Mouse (Mus musculus) heart, embryonic 11.5 days (tissue): Measurements from ENCODE around the gene Mcpt4. TPM values are rescaled to one million over a fixed set of nuclear protein-coding genes. Genes with fewer than 3 reads are reported as not detected.
"Not testable (repeated sequence)": the region's sequence is repeated elsewhere in the genome, so short reads cannot be mapped to it uniquely, and the experiment has no call there.

ENCODE experiments used
- ATAC-seq: fragments of 200-750 bp; cut with Nextera tagmentation; replicated peaks from 2 replicates; pipeline ENCODE4 v1.8.0; 2017; ENCODE audit warnings: moderate library complexity; ENCODE audit not compliant: insufficient number of reproducible peaks, low FRiP score, low TSS enrichment
- H3K27ac ChIP-seq: fragments of 300-500 bp; sonication (generic); 2 replicates; pipeline ENCODE4 v1.5.1; 2014; ENCODE audit warnings: mild to moderate bottlenecking, low read depth, low read length
- H3K27me3 ChIP-seq: fragments of 300-500 bp; sonication (generic); 2 replicates; pipeline ENCODE4 v1.6.1; 2014; ENCODE audit warnings: mild to moderate bottlenecking, low read length, mixed read lengths; ENCODE audit not compliant: control insufficient read depth, insufficient read depth
- H3K36me3 ChIP-seq: fragments of 300-500 bp; sonication (generic); 2 replicates; pipeline ENCODE4 v1.6.1; 2014; ENCODE audit warnings: mild to moderate bottlenecking, low read length, moderate library complexity, mixed read lengths; ENCODE audit not compliant: control insufficient read depth, insufficient read depth
- H3K4me1 ChIP-seq: fragments of 300-500 bp; sonication (generic); 2 replicates; pipeline ENCODE4 v1.6.1; 2014; ENCODE audit warnings: low read length; ENCODE audit not compliant: control insufficient read depth, insufficient read depth
- H3K4me2 ChIP-seq: fragments of 300-500 bp; sonication (generic); 2 replicates; pipeline ENCODE4 v1.6.1; 2014; ENCODE audit warnings: mild to moderate bottlenecking, moderate library complexity
- H3K4me3 ChIP-seq: fragments of 300-500 bp; sonication (generic); 2 replicates; pipeline ENCODE4 v1.5.1; 2014; ENCODE audit warnings: low read depth, low read length
- H3K9ac ChIP-seq: fragments of 300-500 bp; sonication (generic); 2 replicates; pipeline ENCODE4 v1.6.1; 2014; ENCODE audit warnings: mild to moderate bottlenecking, low read depth, low read length, moderate library complexity
- H3K9me3 ChIP-seq: fragments of 300-500 bp; sonication (generic); replicated peaks from 2 replicates; pipeline ENCODE4 v1.6.1; 2016; ENCODE audit warnings: low read length; ENCODE audit not compliant: control insufficient read depth
- WGBS: fragments of 180-500 bp; shearing (Covaris S2); extraction: QIAGEN DNeasy Blood & Tissue Kit; methylation state at CpG from one replicate; pipeline ENCODE4 v1.1.7; 2014; ENCODE audit not compliant: insufficient replicate concordance; 5-methylcytosine and 5-hydroxymethylcytosine counted together
- microRNA-seq: library from miRNA; unstranded; fragments of <30 nt; microRNA quantifications from one replicate; pipeline ENCODE4, GENCODE M21; 2016; ENCODE audit warnings: borderline number of aligned reads
- polyA plus RNA-seq: library from polyadenylated mRNA; unstranded; fragments of >200 nt; fragmentation: Nextera tagmentation; extraction: Ambion mirVana; gene quantifications from 2 replicates; pipeline ENCODE4 v1.2.1, GENCODE M21; 2014

Gene Mcpt4
- polyA plus RNA-seq, 1 experiment from 2014 or later, result not detected

- not testable (repeated sequence) for H3K4me1 ChIP-seq, H3K27me3 ChIP-seq, H3K4me2 ChIP-seq, H3K4me3 ChIP-seq, H3K9ac ChIP-seq, ATAC-seq, H3K9me3 ChIP-seq, H3K27ac ChIP-seq, H3K36me3 ChIP-seq
- WGBS, result 56% methylated on average over 3 of the region's 3 CpGs
These were observed 44.4 kb downstream of the Mcpt4 start, which contains the start of gene Mcpt1 for GRCm38 (mm10) chr14:56017671-56018070. Mcpt1 (plus strand) TSS chr14:56017971.

GRCm38 (mm10) chr14:56013924-56014323, 48.2 kb downstream of the Mcpt4 start:
- Histone ChIP-seq H3K4me3 (no peak overlapping the region), H3K4me2 (no peak overlapping the region), H3K27ac (no peak overlapping the region), H3K36me3 (no peaks in the 10 kb centered on the region), H3K9ac (no peak overlapping the region), H3K9me3 (no peaks in the 10 kb centered on the region), H3K27me3 (no peaks in the 10 kb centered on the region), H3K4me1 (no peaks in the 10 kb centered on the region)
- no peak for ATAC-seq
- WGBS, result 87% methylated on average over 2 of the region's 2 CpGs

GRCm38 (mm10) chr14:56013147-56013546, 49.0 kb downstream of the Mcpt4 start:
- no peak overlapping the region for H3K4me3 ChIP-seq
- 61% methylated on average over 3 of the region's 3 CpGs for WGBS
- no peak for ATAC-seq
- H3K9ac ChIP-seq, result no peak overlapping the region
- no peak overlapping the region for H3K27ac ChIP-seq
- H3K4me1 ChIP-seq, result no peaks in the 10 kb centered on the region
- H3K4me2 ChIP-seq, result no peak overlapping the region
- H3K36me3 ChIP-seq, result no peaks in the 10 kb centered on the region
- no peaks in the 10 kb centered on the region for H3K9me3 ChIP-seq
- no peaks in the 10 kb centered on the region for H3K27me3 ChIP-seq

Small RNAs within 50 kb of the gene (microRNA-seq; reads per million reads assigned to microRNA genes)
- not detected for gene Mir6949

Other genes starting within 250 kb of the Mcpt4 start
- gene Nfatc4, start 239.2 kb downstream of the Mcpt4 start, polyA plus RNA-seq, result 15.5 and 16.9 TPM in 2 replicates
- gene Nynrin, start 208.3 kb downstream of the Mcpt4 start, polyA plus RNA-seq, result 12.5 and 20.3 TPM in 2 replicates
- 0.30 and 0.42 TPM in 2 replicates for gene Cbln3, start 177.9 kb downstream of the Mcpt4 start, polyA plus RNA-seq
- gene Khnyn, start 177.4 kb downstream of the Mcpt4 start, polyA plus RNA-seq, result 6.0 and 8.9 TPM in 2 replicates
- gene Sdr39u1, start 162.0 kb downstream of the Mcpt4 start, polyA plus RNA-seq, result 36.9 and 42.2 TPM in 2 replicates
- not detected in 2 replicates for gene Cma1, start 117.6 kb downstream of the Mcpt4 start, polyA plus RNA-seq
- gene Cma2, start 111.3 kb downstream of the Mcpt4 start, polyA plus RNA-seq, result not detected in 2 replicates
- not detected in 2 replicates for gene Mcpt1, start 44.3 kb downstream of the Mcpt4 start, polyA plus RNA-seq
- not detected in 2 replicates for gene Mcpt9, start 31.8 kb downstream of the Mcpt4 start, polyA plus RNA-seq
- gene Mcpt2, start 20.3 kb downstream of the Mcpt4 start, polyA plus RNA-seq, result not detected in 2 replicates
- gene Mcpt8, start 23.0 kb upstream of the Mcpt4 start, polyA plus RNA-seq, result not detected in 2 replicates
- 0.21 TPM in 1 of 2 replicates, not detected in the other for gene Ctsg, start 40.3 kb upstream of the Mcpt4 start, polyA plus RNA-seq
- gene Gzme, start 58.3 kb upstream of the Mcpt4 start, polyA plus RNA-seq, result not detected in 2 replicates
- not detected in 2 replicates for gene Gzmd, start 70.3 kb upstream of the Mcpt4 start, polyA plus RNA-seq
- not detected in 2 replicates for gene Gzmg, start 97.3 kb upstream of the Mcpt4 start, polyA plus RNA-seq
- gene Gzmn, start 112.3 kb upstream of the Mcpt4 start, polyA plus RNA-seq, result not detected in 2 replicates
- gene Gzmf, start 149.1 kb upstream of the Mcpt4 start, polyA plus RNA-seq, result not detected in 2 replicates
- not detected in 2 replicates for gene Gzmc, start 172.3 kb upstream of the Mcpt4 start, polyA plus RNA-seq
- gene Gzmb, start 199.9 kb upstream of the Mcpt4 start, polyA plus RNA-seq, result not detected in 2 replicates